Mouse (Mus musculus): ENCODE data around the gene Tmtc2. TPM values are rescaled to one million over a fixed set of nuclear protein-coding genes. Genes with fewer than 3 reads are reported as not detected.

Gene Tmtc2
- total RNA-seq (2021), result 10 to 100 TPM; 11.8 to 13.1 TPM
- long read RNA-seq, experiment 1, partial matches to known transcripts, result 0 of 2 reads
- long read RNA-seq, experiment 1, other reads (novel, unspliced or antisense), result 2 of 2 reads
- long read RNA-seq, experiment 2, partial matches to known transcripts, result 1 of 4 reads
- long read RNA-seq, experiment 2, other reads (novel, unspliced or antisense), result 3 of 4 reads

GRCm38 (mm10) chr10:105573908-105574694, at the start of gene Tmtc2:
TSS of gene Tmtc2 (minus strand) at chr10:105574451.
- DNase-seq (ENCODE audit: low spot score in 2 of 2), result peak; percentile 51 to 77

- no peak for DNase-seq (ENCODE audit: low spot score in 2 of 2)
These were observed 37.9 kb upstream of the Tmtc2 start for GRCm38 (mm10) chr10:105612117-105612516.

DNA sequence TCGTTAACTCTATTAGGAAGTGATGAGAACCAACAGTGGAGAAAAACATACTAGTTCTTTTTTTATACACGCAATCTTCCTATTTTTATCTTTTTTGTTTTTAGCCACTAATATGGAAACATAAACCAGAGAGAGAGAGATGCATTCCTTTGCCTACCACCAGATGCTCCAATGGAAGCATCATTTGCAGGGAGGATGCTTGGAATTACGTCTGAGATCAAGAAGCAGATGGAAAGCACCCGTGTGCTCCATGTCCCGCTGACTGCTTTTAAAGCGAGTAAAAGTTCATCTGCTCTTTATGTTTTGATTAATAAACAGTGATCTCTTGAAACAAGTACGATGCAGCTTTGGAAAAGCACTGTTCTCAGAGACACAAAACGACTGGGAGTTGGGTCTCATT, 24.6 kb upstream of the Tmtc2 start:
- DNase-seq (ENCODE audit: low spot score in 2 of 2), result no peak

- no peak for DNase-seq (ENCODE audit: low spot score in 2 of 2)
These were observed 23.0 kb upstream of the Tmtc2 start for GRCm38 (mm10) chr10:105597226-105597625.

- DNase-seq (ENCODE audit: low spot score in 2 of 2), result no peak
These were observed 21.3 kb upstream of the Tmtc2 start for GRCm38 (mm10) chr10:105595480-105596102.

GRCm38 (mm10) chr10:105588141-105588540, 13.9 kb upstream of the Tmtc2 start:
- no peak for DNase-seq (ENCODE audit: low spot score in 2 of 2)

DNA sequence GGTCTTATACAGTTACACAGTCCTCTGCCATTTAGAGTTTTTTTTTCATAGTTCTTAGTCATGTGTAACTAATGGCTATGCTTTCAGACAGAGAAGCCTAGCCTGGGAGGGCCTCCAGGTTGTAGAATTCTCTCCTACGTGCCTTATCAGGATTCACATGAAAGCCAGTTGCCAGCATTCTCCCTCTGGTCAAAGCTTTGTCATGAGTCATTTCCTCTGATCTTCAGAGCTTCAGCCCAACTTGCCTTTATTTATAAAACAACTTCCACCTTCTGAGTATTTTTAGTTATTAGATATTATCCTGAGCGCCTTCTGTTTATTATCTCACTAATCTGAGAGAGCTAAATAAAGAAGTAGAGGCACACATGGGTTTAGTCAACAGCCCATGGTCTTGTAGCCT, 5.1 kb upstream of the Tmtc2 start:
- no peak for DNase-seq (ENCODE audit: low spot score in 2 of 2)

- DNase-seq (ENCODE audit: low spot score in 2 of 2), result no peak
These were observed 4.1 kb upstream of the Tmtc2 start for GRCm38 (mm10) chr10:105578291-105578845.

- DNase-seq (ENCODE audit: low spot score in 2 of 2), result peak; percentile 85 to 94
These were observed 727 bp upstream of the Tmtc2 start for GRCm38 (mm10) chr10:105574695-105575660.

DNA sequence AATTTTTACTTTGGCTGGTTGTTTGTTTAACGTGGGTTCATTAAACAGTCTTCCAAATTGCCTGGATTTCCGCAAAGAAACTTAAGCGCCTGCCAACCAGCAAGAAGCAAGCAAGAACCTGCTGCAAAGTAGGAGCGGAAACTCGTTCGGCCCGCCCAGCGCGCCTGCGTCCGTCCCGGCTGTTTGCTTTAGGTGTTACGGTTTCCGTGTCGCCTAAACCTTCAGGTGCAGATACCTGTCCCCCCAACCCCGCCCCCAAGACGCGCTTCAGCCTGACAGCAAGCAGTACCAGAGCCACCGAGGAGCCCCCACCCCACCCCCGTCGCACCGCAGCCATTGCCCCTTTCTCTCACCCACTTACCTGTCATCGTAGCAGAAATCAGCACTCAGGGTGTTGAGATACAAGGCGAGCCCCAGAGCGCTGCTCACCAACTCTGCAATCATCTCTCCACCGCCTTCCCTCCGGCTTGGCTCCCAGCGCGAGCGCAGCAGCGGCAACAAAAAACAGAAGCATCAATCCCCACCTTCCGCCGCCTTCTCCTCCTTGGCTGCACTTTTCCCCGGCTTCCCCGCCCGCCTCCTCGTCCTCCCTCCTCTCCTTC, 844 bp downstream of the Tmtc2 start:
- peak in 1 of 2 experiments; percentile 4 for DNase-seq (ENCODE audit: low spot score in 2 of 2)

DNA sequence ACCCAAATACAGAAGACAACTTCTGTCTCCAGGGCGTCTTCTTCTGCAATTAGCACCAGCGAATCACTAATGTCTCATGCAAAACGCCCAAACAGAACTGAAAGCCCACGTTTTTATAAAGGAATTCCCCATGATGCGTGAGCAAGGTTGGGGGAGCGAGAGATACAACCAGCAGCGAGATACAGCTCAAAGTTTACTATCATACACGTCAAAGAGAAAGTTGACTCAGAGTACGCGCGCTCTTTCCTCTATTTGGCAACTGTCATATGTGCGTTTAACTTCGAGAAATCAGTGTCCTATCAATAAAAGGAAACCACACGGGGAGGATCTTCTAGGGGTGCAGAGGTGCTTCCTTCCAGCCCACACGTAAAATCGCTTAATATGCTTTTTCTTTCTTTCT, 1.4 kb downstream of the Tmtc2 start:
- no peak for DNase-seq (ENCODE audit: low spot score in 2 of 2)

- DNase-seq (ENCODE audit: low spot score in 2 of 2), result no peak
These were observed 1.9 kb downstream of the Tmtc2 start for GRCm38 (mm10) chr10:105572301-105572700.

DNA sequence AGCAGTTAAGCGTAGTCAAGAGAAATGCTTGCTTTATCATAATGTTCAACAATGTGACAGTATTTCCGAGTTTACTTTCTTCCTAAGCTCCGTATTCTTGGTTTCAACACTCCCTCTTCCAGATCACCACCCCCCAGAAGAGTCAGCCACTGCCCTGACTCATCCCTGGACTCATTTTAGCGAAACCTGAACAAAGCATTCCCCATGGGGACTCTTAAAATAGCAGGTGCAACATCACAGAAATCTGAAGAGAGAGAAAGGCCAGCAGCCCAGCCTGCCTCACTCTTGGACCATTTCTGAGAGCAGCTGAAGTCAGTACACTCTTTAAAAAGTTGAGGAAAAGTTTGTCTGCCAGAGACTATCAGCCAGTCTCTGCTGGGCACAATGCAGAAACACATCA, 2.4 kb downstream of the Tmtc2 start:
- no peak for DNase-seq (ENCODE audit: low spot score in 2 of 2)

DNA sequence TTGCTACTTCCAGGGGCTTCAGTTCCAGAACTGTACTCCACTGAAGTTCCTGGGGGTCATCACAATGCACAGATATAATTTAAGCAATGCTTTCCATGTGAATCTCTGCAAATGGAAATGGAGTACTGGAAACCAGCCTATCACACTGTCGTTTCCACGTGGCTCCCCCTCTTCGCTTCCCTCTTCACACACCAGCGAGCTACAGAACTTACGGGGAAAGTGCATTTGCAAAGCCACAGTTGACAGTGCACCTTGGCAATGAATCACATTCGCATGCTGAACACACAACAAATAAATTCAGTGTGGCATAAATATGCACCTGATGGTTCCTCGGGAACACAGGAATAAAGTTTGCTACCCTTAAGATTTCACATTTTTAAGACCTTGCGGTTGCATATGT, 3.2 kb downstream of the Tmtc2 start:
- no peak for DNase-seq (ENCODE audit: low spot score in 2 of 2)

DNA sequence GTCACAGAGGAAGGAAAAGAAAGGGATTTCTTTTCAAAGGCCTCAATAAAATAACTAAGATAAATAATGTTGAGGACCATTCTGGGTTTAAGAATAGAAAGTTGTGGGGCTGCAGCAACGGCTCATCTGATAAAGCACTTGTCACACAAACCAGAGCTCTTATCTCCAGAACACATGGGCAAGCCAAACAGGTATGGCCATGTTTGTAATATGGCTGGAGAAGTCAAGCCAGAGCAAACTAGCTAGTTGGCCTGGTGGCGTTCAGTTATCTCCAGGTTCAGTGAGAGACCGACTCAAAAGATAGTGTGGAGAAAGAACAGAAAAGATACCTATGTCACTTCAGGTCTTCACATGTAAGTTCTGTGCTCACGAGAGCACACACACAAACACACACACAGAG, 4.7 kb downstream of the Tmtc2 start:
- DNase-seq (ENCODE audit: low spot score in 2 of 2), result no peak

DNA sequence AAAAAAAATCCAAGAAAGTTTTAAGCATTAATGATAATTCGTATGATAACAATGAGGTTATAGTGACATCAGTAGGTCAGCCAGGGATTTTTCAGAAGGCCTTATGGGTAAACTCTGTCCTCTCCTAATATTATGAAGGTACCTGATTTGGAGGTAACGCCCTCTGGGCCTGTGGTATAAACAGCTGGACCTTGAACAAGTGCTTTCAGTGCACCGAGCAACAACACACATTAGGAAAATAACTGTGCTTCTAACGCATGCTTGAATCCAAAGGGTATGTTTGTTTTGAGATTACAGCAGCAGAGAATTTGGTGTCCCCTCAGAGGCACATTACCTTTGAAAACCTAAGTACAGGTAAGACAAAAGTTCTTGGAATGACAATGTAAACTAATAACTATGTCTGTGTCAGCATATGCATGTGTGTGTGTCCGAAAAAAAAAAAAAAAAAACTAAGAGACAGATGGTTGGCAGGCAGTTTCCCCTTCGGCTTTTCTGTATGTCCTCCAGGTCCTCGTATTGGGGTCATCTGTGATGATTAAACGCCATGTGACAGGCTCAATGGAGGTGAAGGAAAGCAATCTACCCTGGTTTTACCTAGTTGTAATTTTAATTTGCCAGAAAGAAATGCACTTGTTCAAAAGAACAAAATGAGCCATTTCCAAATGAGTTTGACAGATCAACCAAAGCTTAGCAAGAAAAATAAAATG, 6.3 kb downstream of the Tmtc2 start:
- no peak for DNase-seq (ENCODE audit: low spot score in 2 of 2)

- no peak for DNase-seq (ENCODE audit: low spot score in 2 of 2)
These were observed 12.7 kb downstream of the Tmtc2 start for GRCm38 (mm10) chr10:105561548-105561947.

DNA sequence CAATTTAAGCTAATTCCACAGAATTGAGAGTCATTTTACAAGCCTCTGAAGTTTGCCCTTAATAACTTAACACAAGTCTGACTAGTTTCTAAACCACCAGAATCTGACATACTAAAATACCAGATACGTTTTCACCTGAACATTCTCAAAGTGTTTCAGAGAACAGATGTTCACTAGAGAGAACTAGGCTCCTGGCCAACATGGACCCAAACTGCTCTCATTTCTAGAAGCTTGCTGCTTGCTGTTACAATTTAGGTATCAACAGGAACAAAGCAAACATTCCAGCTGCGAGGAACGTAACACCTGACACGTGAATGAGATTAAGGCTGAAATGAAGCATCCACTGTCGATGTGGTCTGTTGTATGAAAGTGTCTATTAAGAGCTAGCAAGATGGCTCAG, 16.7 kb downstream of the Tmtc2 start:
- no peak for DNase-seq (ENCODE audit: low spot score in 2 of 2)

GRCm38 (mm10) chr10:105556890-105557572, 17.2 kb downstream of the Tmtc2 start:
- no peak for DNase-seq (ENCODE audit: low spot score in 2 of 2)

All from adrenal gland, postnatal 4 days (tissue).